Mouse (Mus musculus) neural tube, embryonic 12.5 days (tissue): Measurements from ENCODE around the gene Loxl1. TPM values are rescaled to one million over a fixed set of nuclear protein-coding genes. Genes with fewer than 3 reads are reported as not detected.
"Not testable (repeated sequence)": the region's sequence is repeated elsewhere in the genome, so short reads cannot be mapped to it uniquely, and the experiment has no call there.

Experiments used
- ATAC-seq: fragments of 200-750 bp; cut with Nextera tagmentation; 2 replicates; pipeline ENCODE4 v1.8.0; 2017; ENCODE audit warnings: low read depth, mild to moderate bottlenecking, moderate TSS enrichment, moderate library complexity; ENCODE audit not compliant: low FRiP score
- H3K27ac ChIP-seq: fragments of 300-500 bp; sonication (generic); 2 replicates; pipeline ENCODE4 v1.5.1; 2016
- H3K27me3 ChIP-seq: fragments of 300-500 bp; sonication (generic); replicated peaks from 2 replicates; pipeline ENCODE4 v1.6.1; 2016; ENCODE audit warnings: mild to moderate bottlenecking
- H3K36me3 ChIP-seq: fragments of 300-500 bp; sonication (generic); 2 replicates; pipeline ENCODE4 v1.6.1; 2016; ENCODE audit warnings: mild to moderate bottlenecking
- H3K4me1 ChIP-seq: fragments of 300-500 bp; sonication (generic); 2 replicates; pipeline ENCODE4 v1.6.1; 2016
- H3K4me2 ChIP-seq: fragments of 300-500 bp; sonication (generic); replicated peaks from 2 replicates; pipeline ENCODE4 v1.6.1; 2016; ENCODE audit warnings: mild to moderate bottlenecking
- H3K4me3 ChIP-seq: fragments of 300-500 bp; sonication (generic); 2 replicates; pipeline ENCODE4 v1.5.1; 2016
- H3K9ac ChIP-seq: fragments of 300-500 bp; sonication (generic); 2 replicates; pipeline ENCODE4 v1.6.1; 2016; ENCODE audit warnings: mild to moderate bottlenecking
- H3K9me3 ChIP-seq: fragments of 300-500 bp; sonication (generic); 2 replicates; pipeline ENCODE4 v1.6.1; 2016; ENCODE audit warnings: mild to moderate bottlenecking
- WGBS: fragments of 180-500 bp; shearing (Covaris S2); methylation state at CpG from one replicate; pipeline ENCODE4 v1.1.7; 2016; 5-methylcytosine and 5-hydroxymethylcytosine counted together
- polyA plus RNA-seq: library from polyadenylated mRNA; unstranded; fragments of >200 nt; fragmentation: Nextera tagmentation; extraction: Ambion mirVana; gene quantifications from 2 replicates; pipeline ENCODE4 v1.2.1, GENCODE M21; 2016

The Loxl1 gene
- polyA plus RNA-seq, 1 experiment from 2014 or later = 14.7 TPM

GRCm38 (mm10) chr9:58255704-58256685 lies 57.0 kb downstream of the Loxl1 start:
- H3K9me3 ChIP-seq = no peaks in the 10 kb centered on the region
- no peak overlapping the region for H3K27ac ChIP-seq
- 92% methylated on average over 10 of the region's 10 CpGs for WGBS
- no peak for ATAC-seq
- H3K4me2 ChIP-seq = no peak overlapping the region
- H3K9ac ChIP-seq = no peak overlapping the region
- H3K4me3 ChIP-seq = no peak overlapping the region
- H3K4me1 ChIP-seq = peaks cover 3% of the 10 kb centered on the region; the same call in 1 of the 2 replicates
- peaks cover 46% of the 10 kb centered on the region for H3K36me3 ChIP-seq
- no peaks in the 10 kb centered on the region for H3K27me3 ChIP-seq

- no peak overlapping the region for H3K4me2 ChIP-seq
- WGBS = 52% methylated on average over 2 of the region's 2 CpGs
- no peak for ATAC-seq
- no peak overlapping the region for H3K27ac ChIP-seq
- no peak overlapping the region for H3K4me3 ChIP-seq
- H3K4me1 ChIP-seq = peaks cover 3% of the 10 kb centered on the region; the same call in 1 of the 2 replicates
- no peaks in the 10 kb centered on the region for H3K27me3 ChIP-seq
- H3K9ac ChIP-seq = no peak overlapping the region
- no peaks in the 10 kb centered on the region for H3K9me3 ChIP-seq
- peaks cover 40% of the 10 kb centered on the region for H3K36me3 ChIP-seq
These were observed 57.9 kb downstream of the Loxl1 start for GRCm38 (mm10) chr9:58255105-58255504.

- Histone ChIP-seq H3K36me3 (peaks cover 29% of the 10 kb centered on the region), H3K4me3 (peak overlapping the region; percentile 78), H3K4me2 (peak overlapping the region; percentile 66), H3K9ac (peak overlapping the region; percentile 79)
- not testable (repeated sequence) for H3K4me1 ChIP-seq, H3K27me3 ChIP-seq, H3K27ac ChIP-seq, ATAC-seq, H3K9me3 ChIP-seq
- WGBS = 76% methylated on average over 5 of the region's 5 CpGs
These were observed 59.2 kb downstream of the Loxl1 start for GRCm38 (mm10) chr9:58253805-58254122.

- peak; percentile 97 for ATAC-seq
- no peaks in the 10 kb centered on the region for H3K27me3 ChIP-seq
- 1% methylated on average over 31 of the region's 31 CpGs for WGBS
- H3K27ac ChIP-seq = no peak within 1 kb of the TSS; the same call in 1 of the 2 replicates
- H3K4me2 ChIP-seq = peak within 1 kb of the TSS; percentile 66
- H3K9ac ChIP-seq = peak within 1 kb of the TSS; percentile 79
- peaks cover 8% of the 10 kb centered on the region for H3K4me1 ChIP-seq
- H3K4me3 ChIP-seq = peak within 1 kb of the TSS; percentile 78
- no peaks in the 10 kb centered on the region for H3K9me3 ChIP-seq
- peaks cover 25% of the 10 kb centered on the region for H3K36me3 ChIP-seq
These were observed 59.8 kb downstream of the Loxl1 start, which contains the start of gene Stoml1 for GRCm38 (mm10) chr9:58253033-58253804. Gene Stoml1, plus strand, starts transcription at chr9:58253164.

GRCm38 (mm10) chr9:58250730-58251129 lies 62.3 kb downstream of the Loxl1 start:
- H3K9me3 ChIP-seq, H3K4me2 ChIP-seq, H3K27ac ChIP-seq, H3K27me3 ChIP-seq, H3K9ac ChIP-seq, ATAC-seq, H3K36me3 ChIP-seq, H3K4me3 ChIP-seq: not testable (repeated sequence)
- WGBS = 84% methylated on average over 1 of the region's 1 CpGs
- H3K4me1 ChIP-seq = peaks cover 16% of the 10 kb centered on the region

- H3K36me3 ChIP-seq = no peaks in the 10 kb centered on the region
- H3K9me3 ChIP-seq = no peaks in the 10 kb centered on the region
- peaks cover 16% of the 10 kb centered on the region for H3K4me1 ChIP-seq
- no peak overlapping the region for H3K4me3 ChIP-seq
- H3K4me2 ChIP-seq = peak overlapping the region; percentile 62
- H3K27ac ChIP-seq = no peak overlapping the region
- 76% methylated on average over 8 of the region's 8 CpGs for WGBS
- no peak overlapping the region for H3K9ac ChIP-seq
- no peak for ATAC-seq
- H3K27me3 ChIP-seq = no peaks in the 10 kb centered on the region
These were observed 62.7 kb downstream of the Loxl1 start for GRCm38 (mm10) chr9:58250322-58250721.

GRCm38 (mm10) chr9:58249592-58250192 lies 63.3 kb downstream of the Loxl1 start, which contains the start of gene Pml:
Gene Pml, minus strand, starts transcription at chr9:58249786.
- Histone ChIP-seq H3K27ac (no peak within 1 kb of the TSS), H3K9me3 (no peaks in the 10 kb centered on the region), H3K4me1 (peaks cover 16% of the 10 kb centered on the region), H3K27me3 (no peaks in the 10 kb centered on the region), H3K4me2 (peak within 1 kb of the TSS; percentile 62), H3K36me3 (no peaks in the 10 kb centered on the region), H3K4me3 (peak within 1 kb of the TSS; percentile 32), H3K9ac (peak within 1 kb of the TSS; percentile 53)
- ATAC-seq = no peak
- WGBS = 2% methylated on average over 16 of the region's 16 CpGs

GRCm38 (mm10) chr9:58248746-58249413 lies 64.1 kb downstream of the Loxl1 start:
- Histone ChIP-seq H3K27ac (no peak overlapping the region), H3K9ac (peak overlapping the region; percentile 53; the same call in 1 of the 2 replicates), H3K36me3 (no peaks in the 10 kb centered on the region), H3K27me3 (no peaks in the 10 kb centered on the region), H3K4me1 (peaks cover 16% of the 10 kb centered on the region), H3K9me3 (no peaks in the 10 kb centered on the region), H3K4me2 (peak overlapping the region; percentile 62), H3K4me3 (peak overlapping the region; percentile 32)
- no peak for ATAC-seq
- 47% methylated on average over 7 of the region's 7 CpGs for WGBS

GRCm38 (mm10) chr9:58247064-58247759 lies 65.8 kb downstream of the Loxl1 start:
- peak overlapping the region; percentile 46 for H3K4me2 ChIP-seq
- H3K27me3 ChIP-seq = no peaks in the 10 kb centered on the region
- H3K4me3 ChIP-seq = no peak overlapping the region
- 16% methylated on average over 25 of the region's 25 CpGs for WGBS
- no peak overlapping the region for H3K27ac ChIP-seq
- peak; percentile 84; the same call in 1 of the 2 replicates for ATAC-seq
- H3K4me1 ChIP-seq = peaks cover 18% of the 10 kb centered on the region
- H3K9ac ChIP-seq = peak overlapping the region; percentile 42; the same call in 1 of the 2 replicates
- H3K9me3 ChIP-seq = no peaks in the 10 kb centered on the region
- no peaks in the 10 kb centered on the region for H3K36me3 ChIP-seq

- Histone ChIP-seq H3K36me3 (no peaks in the 10 kb centered on the region), H3K9me3 (no peaks in the 10 kb centered on the region), H3K27ac (no peak overlapping the region), H3K4me1 (peaks cover 28% of the 10 kb centered on the region), H3K27me3 (no peaks in the 10 kb centered on the region), H3K4me2 (no peak overlapping the region), H3K9ac (no peak overlapping the region), H3K4me3 (no peak overlapping the region)
- WGBS = 43% methylated on average over 4 of the region's 4 CpGs
- ATAC-seq = no peak
These were observed 66.8 kb downstream of the Loxl1 start for GRCm38 (mm10) chr9:58246083-58246591.

GRCm38 (mm10) chr9:58243696-58244095 lies 69.3 kb downstream of the Loxl1 start:
- no peak for ATAC-seq
- Histone ChIP-seq H3K36me3 (no peaks in the 10 kb centered on the region), H3K9me3 (no peaks in the 10 kb centered on the region)

More at GRCm38 (mm10) chr9:58243696-58244095, 69.3 kb downstream of the Loxl1 start:
- no peaks in the 10 kb centered on the region for H3K27me3 ChIP-seq
- no peak overlapping the region for H3K9ac ChIP-seq
- H3K4me3 ChIP-seq = no peak overlapping the region
- no peak overlapping the region for H3K27ac ChIP-seq
- WGBS = 87% methylated on average over 6 of the region's 6 CpGs
- H3K4me1 ChIP-seq = peaks cover 23% of the 10 kb centered on the region
- no peak overlapping the region for H3K4me2 ChIP-seq
